Mouse (Mus musculus) megakaryocyte, embryonic 14.5 days (primary cell): ENCODE measurements around the gene Izumo2.

Experiments
- FLI1 ChIP-seq: IDR thresholded peaks from 2 replicates; pipeline ENCODE4 v1.6.1; 2012; ENCODE audit warnings: low read length, inconsistent platforms, mixed read lengths
- GATA1 ChIP-seq: IDR thresholded peaks from 3 replicates; pipeline ENCODE4 v1.6.1; 2012; ENCODE audit warnings: mixed read lengths, low read length, inconsistent platforms, borderline replicate concordance

DNA sequence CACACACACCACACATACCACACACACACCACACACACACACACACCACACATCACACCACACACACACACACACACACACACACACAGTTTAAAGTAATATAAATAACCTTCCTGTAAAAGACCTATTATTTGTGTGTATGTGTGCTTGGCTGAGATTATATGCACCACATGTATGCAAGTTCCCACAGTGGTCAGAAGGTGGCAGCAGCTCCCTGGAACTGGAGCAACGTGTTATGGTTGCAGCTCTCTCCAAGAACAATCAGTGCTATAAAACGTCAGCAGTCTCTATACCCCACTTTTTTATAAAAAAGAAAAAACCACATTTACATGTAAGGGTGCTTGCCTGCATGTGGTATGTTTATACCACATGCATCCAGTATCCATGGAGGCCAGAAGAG lies 42.1 kb upstream of the Izumo2 start:
- no peak for TF ChIP-seq GATA1
- TF ChIP-seq FLI1, result no peak
